Mouse (Mus musculus): ENCODE measurements at regions not wholly inside any gene's neighbourhood (a gene's known extent, or its start where the extent isn't known, plus 50 kb on each side); places are given as distances from the start of the nearest gene placed in this dataset.
A peak's percentile ranks its signal among the peaks of the same experiment; 100 is the strongest.

DNA sequence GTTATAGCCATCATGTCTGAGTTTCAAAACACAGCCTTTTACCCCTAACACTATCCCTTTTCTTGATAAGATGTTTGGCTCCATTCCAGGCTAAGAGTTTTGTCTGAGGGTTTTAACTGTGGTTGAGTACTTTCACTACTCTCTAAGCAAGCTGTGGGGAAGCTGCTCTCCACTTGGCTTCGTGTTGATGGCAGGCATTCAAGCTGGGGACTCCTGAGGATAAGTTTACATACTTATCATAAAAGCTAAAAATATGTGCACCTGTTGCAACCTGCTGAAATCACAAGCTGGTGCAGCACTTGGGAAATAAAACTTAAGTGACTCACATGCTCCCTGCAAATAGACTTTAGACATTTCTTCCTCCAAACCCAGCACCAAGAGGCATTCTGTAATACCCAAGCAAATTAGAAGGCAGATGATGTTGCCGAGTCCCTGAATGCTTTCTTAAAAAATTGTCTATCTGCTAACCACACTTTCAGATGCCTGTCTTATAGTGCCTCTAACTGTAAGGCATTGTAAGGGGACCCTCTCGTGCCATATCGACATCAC, 169.3 kb downstream of the Lnpk start:
- 60% methylated on average over 4 of the region's 4 CpGs for WGBS
- Histone ChIP-seq H3K4me1 (0 out of 2 replicates have a peak, but pooled peaks cover 7% of the 10 kb centered on the region), H3K9ac (no peak overlapping the region), H3K27me3 (no peaks in the 10 kb centered on the region), H3K36me3 (no peaks in the 10 kb centered on the region), H3K4me2 (no peak overlapping the region), H3K9me3 (no peaks in the 10 kb centered on the region), H3K27ac (no peak overlapping the region), H3K4me3 (no peak overlapping the region)
- peak; percentile 27 for ATAC-seq (ENCODE audit: borderline replicate concordance, extremely low read depth, low FRiP score, low TSS enrichment)

DNA sequence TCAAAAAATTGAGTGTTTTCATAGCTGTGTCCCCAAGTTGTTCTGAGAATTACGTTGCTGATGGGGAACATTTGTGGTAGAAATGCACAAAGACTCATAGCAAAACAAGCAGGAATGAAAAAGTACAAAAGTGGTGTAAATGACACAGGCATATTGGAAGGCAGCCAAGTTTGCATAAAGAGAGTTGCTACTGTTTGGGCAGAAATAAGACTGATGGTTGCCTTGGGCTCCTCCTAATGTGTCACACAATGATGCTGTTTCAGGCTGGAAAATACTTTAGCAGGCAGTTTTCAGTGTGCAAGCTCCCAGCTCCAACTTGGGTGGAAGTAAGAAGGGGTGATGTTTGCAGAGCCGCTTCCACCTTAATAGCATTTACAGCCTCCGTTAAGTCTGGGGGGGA, 174.7 kb downstream of the Lnpk start:
- Histone ChIP-seq H3K9ac (no peak overlapping the region), H3K9me3 (no peaks in the 10 kb centered on the region), H3K27me3 (no peaks in the 10 kb centered on the region), H3K4me2 (no peak overlapping the region), H3K4me1 (0 out of 2 replicates have a peak, but pooled peaks cover 6% of the 10 kb centered on the region), H3K36me3 (no peaks in the 10 kb centered on the region), H3K4me3 (no peak overlapping the region), H3K27ac (no peak overlapping the region)
- WGBS: 41% methylated on average over 3 of the region's 3 CpGs
- ATAC-seq (ENCODE audit: borderline replicate concordance, extremely low read depth, low FRiP score, low TSS enrichment): no peak

DNA sequence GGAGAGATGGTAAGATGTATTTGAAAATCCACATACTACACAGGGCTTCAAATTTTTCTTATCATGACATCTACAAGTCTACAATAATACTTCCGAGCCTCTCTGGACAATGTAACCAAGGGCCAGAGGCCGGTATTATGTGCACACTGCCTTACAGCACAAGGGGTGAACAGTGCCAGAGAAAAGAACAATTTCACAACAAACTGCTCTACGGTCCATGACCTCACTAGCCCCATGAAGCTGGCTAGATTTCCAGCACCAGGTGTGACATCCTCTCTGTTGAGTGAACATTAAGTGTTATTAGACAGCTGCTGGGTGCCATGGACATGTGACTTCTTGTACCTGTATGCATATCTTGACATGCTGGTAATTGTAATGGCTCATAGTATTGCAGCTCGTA, 188.2 kb downstream of the Lnpk start:
- no peaks in the 10 kb centered on the region for H3K9me3 ChIP-seq
- 79% methylated on average over 4 of the region's 4 CpGs for WGBS
- H3K36me3 ChIP-seq: no peaks in the 10 kb centered on the region
- no peaks in the 10 kb centered on the region for H3K4me1 ChIP-seq
- no peaks in the 10 kb centered on the region for H3K27me3 ChIP-seq
- H3K4me3 ChIP-seq: no peak overlapping the region
- no peak overlapping the region for H3K4me2 ChIP-seq
- ATAC-seq (ENCODE audit: borderline replicate concordance, extremely low read depth, low FRiP score, low TSS enrichment): no peak
- no peak overlapping the region for H3K9ac ChIP-seq
- no peak overlapping the region for H3K27ac ChIP-seq

DNA sequence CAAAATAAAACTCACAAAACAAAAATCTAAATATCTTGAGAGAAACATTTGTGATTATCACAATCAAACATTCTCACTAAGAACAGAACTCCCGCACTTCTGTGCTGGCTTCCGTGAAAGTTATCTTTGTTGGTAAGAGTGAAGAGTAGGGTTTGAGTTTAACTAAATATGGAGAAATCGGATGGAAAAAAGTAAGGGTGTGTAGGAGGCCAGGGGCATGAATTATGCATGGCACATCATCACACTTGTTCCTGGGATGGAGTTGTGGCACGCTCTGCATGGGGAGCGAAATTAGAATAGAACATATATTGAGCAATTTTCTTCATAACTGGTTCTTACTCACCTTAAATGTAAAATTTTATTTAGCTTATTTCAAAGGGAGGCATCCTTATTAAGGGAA, 191.2 kb downstream of the Lnpk start:
- Histone ChIP-seq H3K4me1 (no peaks in the 10 kb centered on the region), H3K36me3 (no peaks in the 10 kb centered on the region), H3K4me3 (no peak overlapping the region), H3K27ac (no peak overlapping the region), H3K9ac (no peak overlapping the region), H3K4me2 (no peak overlapping the region), H3K27me3 (no peaks in the 10 kb centered on the region), H3K9me3 (no peaks in the 10 kb centered on the region)
- ATAC-seq (ENCODE audit: borderline replicate concordance, extremely low read depth, low FRiP score, low TSS enrichment): no peak
- WGBS: 91% methylated on average over 5 of the region's 5 CpGs

DNA sequence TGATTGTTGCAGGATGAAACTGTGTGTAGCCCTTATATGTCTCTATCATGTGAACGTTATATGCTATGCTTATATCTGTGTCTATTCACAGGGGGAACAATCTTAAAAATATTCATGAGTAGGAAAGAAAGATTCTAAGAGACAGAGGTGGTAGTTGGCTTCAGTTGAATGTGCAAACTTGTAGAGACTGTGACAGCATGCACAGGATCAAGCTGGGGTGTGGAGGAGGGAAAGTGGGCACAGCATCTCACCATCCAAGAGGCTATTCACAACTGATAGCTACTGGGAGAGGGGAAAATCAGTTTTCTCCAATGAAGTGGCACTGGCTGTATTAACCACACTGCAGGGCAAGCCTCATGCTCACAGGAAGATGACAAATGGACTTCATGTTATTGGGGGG, 194.3 kb downstream of the Lnpk start:
- Histone ChIP-seq H3K4me3 (no peak overlapping the region), H3K4me2 (no peak overlapping the region), H3K36me3 (no peaks in the 10 kb centered on the region), H3K4me1 (no peaks in the 10 kb centered on the region), H3K9me3 (no peaks in the 10 kb centered on the region), H3K27ac (no peak overlapping the region), H3K27me3 (no peaks in the 10 kb centered on the region), H3K9ac (no peak overlapping the region)
- ATAC-seq (ENCODE audit: borderline replicate concordance, extremely low read depth, low FRiP score, low TSS enrichment): no peak
- WGBS: 84% methylated on average over 1 of the region's 1 CpGs

DNA sequence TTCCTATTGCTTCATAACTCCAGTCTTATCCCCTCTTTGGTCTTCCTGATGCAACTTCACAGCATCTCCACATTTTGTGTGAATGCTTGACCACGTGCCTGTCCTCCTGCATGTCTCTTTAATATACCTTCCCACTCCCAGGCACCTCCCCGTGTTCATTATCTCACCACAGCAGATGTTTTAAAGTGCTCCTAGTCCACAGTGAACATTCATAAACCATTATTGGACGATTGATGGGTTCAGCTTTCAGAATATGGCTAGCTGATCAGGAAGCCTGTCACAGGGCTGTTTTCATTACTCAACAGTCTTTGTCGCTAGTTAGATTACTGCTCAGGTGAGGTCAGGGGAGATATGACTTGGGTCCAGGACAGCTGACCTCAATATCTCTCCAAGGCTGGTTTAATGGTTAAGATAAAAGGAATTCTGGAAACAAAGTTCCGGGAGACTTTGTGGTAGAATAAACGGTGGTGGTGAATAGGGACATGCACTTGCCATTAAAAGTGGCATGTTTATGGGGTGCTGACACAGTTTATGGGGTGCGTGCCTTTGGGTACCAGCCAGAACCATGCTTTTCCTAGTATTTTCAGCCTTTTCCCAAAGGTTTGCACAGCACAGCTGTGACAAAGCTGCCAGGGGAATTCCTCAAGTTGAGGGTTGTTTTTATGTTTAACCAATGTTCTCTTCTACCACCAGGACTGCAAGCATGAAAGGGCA, 198.5 kb downstream of the Lnpk start:
- Histone ChIP-seq H3K4me3 (no peak overlapping the region), H3K27me3 (no peaks in the 10 kb centered on the region), H3K4me2 (no peak overlapping the region), H3K36me3 (no peaks in the 10 kb centered on the region), H3K27ac (no peak overlapping the region), H3K9ac (no peak overlapping the region), H3K4me1 (no peaks in the 10 kb centered on the region), H3K9me3 (no peaks in the 10 kb centered on the region)
- 26% methylated on average over 7 of the region's 7 CpGs for WGBS
- ATAC-seq (ENCODE audit: borderline replicate concordance, extremely low read depth, low FRiP score, low TSS enrichment): no peak

DNA sequence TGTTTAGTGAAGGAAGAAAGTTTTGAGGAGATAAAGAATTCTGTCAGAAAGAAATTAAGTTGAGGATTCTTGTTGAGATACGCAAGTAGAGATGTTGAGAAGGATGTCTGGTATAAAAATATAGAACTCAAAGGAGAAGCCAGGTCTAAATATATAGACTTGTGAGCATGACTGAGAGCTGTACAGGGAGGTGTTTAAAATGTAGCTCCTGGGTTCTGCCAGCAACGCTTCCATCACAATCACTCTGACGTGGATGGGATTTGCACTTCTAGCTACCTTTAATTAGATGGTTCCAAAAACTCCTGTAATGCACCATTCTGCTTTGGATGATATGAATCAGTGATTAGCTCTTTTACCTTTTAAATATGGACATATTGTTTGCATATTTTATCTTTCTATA, 200.5 kb downstream of the Lnpk start:
- no peaks in the 10 kb centered on the region for H3K36me3 ChIP-seq
- no peaks in the 10 kb centered on the region for H3K27me3 ChIP-seq
- no peak overlapping the region for H3K9ac ChIP-seq
- no peak overlapping the region for H3K4me3 ChIP-seq
- H3K4me1 ChIP-seq: 0 out of 2 replicates have a peak, but pooled peaks cover 2% of the 10 kb centered on the region
- no peak overlapping the region for H3K27ac ChIP-seq
- H3K4me2 ChIP-seq: no peak overlapping the region
- ATAC-seq (ENCODE audit: borderline replicate concordance, extremely low read depth, low FRiP score, low TSS enrichment): no peak
- H3K9me3 ChIP-seq: no peaks in the 10 kb centered on the region
- 91% methylated on average over 3 of the region's 3 CpGs for WGBS

DNA sequence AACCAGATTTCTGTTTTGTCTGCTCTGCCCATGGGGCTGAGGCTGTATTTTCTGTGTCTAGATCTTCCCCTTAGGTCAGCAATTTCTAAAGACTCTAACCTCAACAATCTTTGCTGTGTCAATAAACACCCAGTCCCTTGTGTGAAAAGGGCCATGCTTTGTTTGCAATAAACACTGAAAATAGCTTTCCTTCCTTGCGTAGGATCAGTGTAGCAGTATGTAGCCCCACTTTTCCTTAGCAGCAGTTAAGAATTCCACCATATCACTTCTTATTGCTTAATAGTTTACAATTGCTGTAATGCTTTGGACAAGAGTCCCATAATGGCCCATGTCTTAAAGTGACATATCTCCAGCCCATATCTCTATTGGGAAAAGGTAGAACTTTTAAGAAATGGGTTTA, 205.3 kb downstream of the Lnpk start:
- 0 out of 2 replicates have a peak, but pooled peaks cover 2% of the 10 kb centered on the region for H3K4me1 ChIP-seq
- H3K27ac ChIP-seq: no peak overlapping the region
- 48% methylated on average over 1 of the region's 1 CpGs for WGBS
- H3K36me3 ChIP-seq: no peaks in the 10 kb centered on the region
- no peak overlapping the region for H3K9ac ChIP-seq
- H3K9me3 ChIP-seq: no peaks in the 10 kb centered on the region
- H3K4me3 ChIP-seq: no peak overlapping the region
- ATAC-seq (ENCODE audit: borderline replicate concordance, extremely low read depth, low FRiP score, low TSS enrichment): no peak
- H3K27me3 ChIP-seq: no peaks in the 10 kb centered on the region
- H3K4me2 ChIP-seq: no peak overlapping the region

DNA sequence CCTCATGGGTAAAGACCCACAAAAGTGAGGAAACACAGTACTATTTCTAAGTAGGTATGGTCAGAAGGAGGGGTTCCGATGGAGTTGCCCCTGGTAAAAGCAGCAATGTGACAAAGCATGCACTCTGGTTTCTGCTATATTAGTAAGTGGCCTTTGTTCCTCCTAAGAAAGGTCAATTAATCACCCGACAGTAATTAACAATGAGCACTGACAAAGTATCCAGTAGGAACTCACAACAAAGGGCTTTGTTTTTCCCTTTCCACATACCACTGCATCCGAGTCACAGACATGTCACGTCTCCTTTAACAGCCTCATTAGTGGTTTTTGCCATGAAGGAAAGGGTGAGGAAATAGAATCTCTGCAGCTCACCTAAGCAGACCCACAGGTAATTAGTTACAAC, 206.2 kb downstream of the Lnpk start:
- Histone ChIP-seq H3K4me1 (0 out of 2 replicates have a peak, but pooled peaks cover 2% of the 10 kb centered on the region), H3K9ac (no peak overlapping the region), H3K27me3 (no peaks in the 10 kb centered on the region), H3K9me3 (no peaks in the 10 kb centered on the region), H3K4me3 (no peak overlapping the region), H3K36me3 (no peaks in the 10 kb centered on the region), H3K27ac (no peak overlapping the region), H3K4me2 (no peak overlapping the region)
- ATAC-seq (ENCODE audit: borderline replicate concordance, extremely low read depth, low FRiP score, low TSS enrichment): no peak
- WGBS: 66% methylated on average over 4 of the region's 4 CpGs

DNA sequence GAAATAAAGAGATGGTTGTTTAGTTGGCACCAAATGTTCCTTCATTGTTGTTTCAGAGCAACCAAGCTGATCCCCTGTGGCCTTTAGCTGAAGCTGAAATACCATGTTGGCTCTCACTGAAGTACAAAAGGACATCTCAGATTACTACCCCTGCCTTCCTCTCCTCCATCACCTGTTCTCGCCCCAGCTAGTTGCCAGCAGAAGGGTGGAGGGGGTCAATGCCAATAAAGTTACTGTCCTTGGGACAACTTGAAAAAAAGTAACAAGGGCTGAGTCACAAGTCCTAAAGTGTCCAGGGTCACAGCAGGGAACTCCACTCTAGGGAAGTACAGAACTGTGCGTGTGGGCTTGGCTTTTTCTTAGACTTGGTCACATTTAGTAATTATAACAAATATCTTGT, 216.0 kb downstream of the Lnpk start:
- WGBS: 96% methylated on average over 2 of the region's 2 CpGs
- H3K9ac ChIP-seq: no peak overlapping the region
- H3K4me3 ChIP-seq: no peak overlapping the region
- no peaks in the 10 kb centered on the region for H3K27me3 ChIP-seq
- no peaks in the 10 kb centered on the region for H3K36me3 ChIP-seq
- no peak for ATAC-seq (ENCODE audit: borderline replicate concordance, extremely low read depth, low FRiP score, low TSS enrichment)
- H3K27ac ChIP-seq: no peak overlapping the region
- H3K4me1 ChIP-seq: no peaks in the 10 kb centered on the region
- no peak overlapping the region for H3K4me2 ChIP-seq
- no peaks in the 10 kb centered on the region for H3K9me3 ChIP-seq

DNA sequence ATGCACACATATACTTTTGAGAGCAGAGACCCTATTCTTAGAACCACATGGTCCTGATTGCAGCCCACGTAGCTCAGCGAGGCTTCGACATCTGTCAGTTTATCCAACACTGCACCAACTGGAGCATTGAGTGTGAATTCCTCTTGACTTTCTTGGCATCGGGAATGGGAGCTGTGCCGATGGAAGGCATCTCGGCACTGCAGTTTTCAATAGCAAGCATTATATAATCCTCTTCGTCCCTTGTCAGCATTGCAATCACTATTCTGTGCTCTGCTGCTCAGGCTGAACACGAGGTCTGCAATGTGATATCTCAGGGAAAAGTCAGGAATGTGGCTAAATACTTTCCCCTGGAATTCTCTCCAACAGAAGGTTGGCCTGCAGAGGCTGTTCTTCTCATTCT, 224.6 kb downstream of the Lnpk start:
- H3K27me3 ChIP-seq: no peaks in the 10 kb centered on the region
- H3K4me3 ChIP-seq: no peak overlapping the region
- H3K27ac ChIP-seq: no peak overlapping the region
- H3K4me1 ChIP-seq: no peaks in the 10 kb centered on the region
- WGBS: 55% methylated on average over 8 of the region's 8 CpGs
- H3K36me3 ChIP-seq: no peaks in the 10 kb centered on the region
- H3K9me3 ChIP-seq: no peaks in the 10 kb centered on the region
- H3K4me2 ChIP-seq: no peak overlapping the region
- H3K9ac ChIP-seq: no peak overlapping the region
- no peak for ATAC-seq (ENCODE audit: borderline replicate concordance, extremely low read depth, low FRiP score, low TSS enrichment)

DNA sequence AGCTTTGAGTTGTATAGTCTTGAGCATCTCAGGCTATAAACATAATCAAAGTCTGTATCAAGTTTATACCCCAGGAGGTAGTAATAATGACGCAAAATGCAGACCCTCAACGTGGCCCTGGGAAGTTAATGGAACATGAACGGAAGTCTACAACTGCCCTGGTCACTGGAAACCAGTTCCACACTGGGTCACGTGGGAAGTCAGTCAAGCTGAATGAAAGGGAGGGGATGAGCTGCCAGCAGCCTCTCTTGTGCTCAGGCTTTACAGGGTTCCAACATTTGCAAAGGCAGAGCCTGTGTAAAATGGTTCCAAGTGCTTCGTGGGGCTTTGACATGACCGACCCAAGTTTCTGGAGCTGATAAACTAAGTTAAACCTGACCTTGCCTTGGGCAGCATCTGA, 229.4 kb downstream of the Lnpk start:
- no peaks in the 10 kb centered on the region for H3K36me3 ChIP-seq
- no peaks in the 10 kb centered on the region for H3K27me3 ChIP-seq
- 60% methylated on average over 6 of the region's 6 CpGs for WGBS
- H3K27ac ChIP-seq: no peak overlapping the region
- H3K9me3 ChIP-seq: no peaks in the 10 kb centered on the region
- H3K4me2 ChIP-seq: no peak overlapping the region
- H3K4me1 ChIP-seq: no peaks in the 10 kb centered on the region
- no peak overlapping the region for H3K4me3 ChIP-seq
- ATAC-seq (ENCODE audit: borderline replicate concordance, extremely low read depth, low FRiP score, low TSS enrichment): no peak
- H3K9ac ChIP-seq: no peak overlapping the region

DNA sequence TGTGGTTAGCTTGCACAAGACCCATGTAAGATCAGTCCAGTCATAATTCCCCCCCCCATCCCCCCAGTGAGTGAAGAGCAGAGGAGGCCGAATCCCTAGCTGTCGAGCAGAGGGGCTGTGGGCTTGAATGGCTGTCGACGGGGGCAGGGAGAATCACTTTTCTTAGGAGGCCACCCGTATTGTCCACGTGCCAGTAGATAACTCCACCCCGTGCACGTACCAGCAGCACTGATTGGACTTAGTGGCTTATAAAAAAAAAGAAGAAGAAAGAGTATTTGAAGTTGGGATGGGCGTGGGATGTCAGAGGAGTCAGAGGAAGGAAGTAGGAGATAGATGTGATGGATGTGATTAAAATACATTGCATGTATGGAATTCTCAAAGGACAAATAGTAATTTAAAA, 272.9 kb downstream of the Lnpk start:
- Histone ChIP-seq H3K36me3 (no peaks in the 10 kb centered on the region), H3K4me1 (no peaks in the 10 kb centered on the region), H3K27ac (no peak overlapping the region), H3K9ac (no peak overlapping the region), H3K27me3 (no peaks in the 10 kb centered on the region), H3K9me3 (no peaks in the 10 kb centered on the region), H3K4me3 (no peak overlapping the region), H3K4me2 (no peak overlapping the region)
- ATAC-seq (ENCODE audit: borderline replicate concordance, extremely low read depth, low FRiP score, low TSS enrichment): no peak
- WGBS: 76% methylated on average over 9 of the region's 9 CpGs

Measured in lung, embryonic 15.5 days (tissue).